Mouse (Mus musculus) forebrain, embryonic 12.5 days (tissue): ENCODE results near the gene Ube2s. TPM values are rescaled to one million over a fixed set of nuclear protein-coding genes. Genes with fewer than 3 reads are reported as not detected.

Source experiments
- ATAC-seq: fragments of 200-750 bp; cut with Nextera tagmentation; 2 replicates; pipeline ENCODE4 v1.8.0; 2017; ENCODE audit warnings: moderate TSS enrichment; ENCODE audit not compliant: low FRiP score
- H3K27ac ChIP-seq: fragments of 300-500 bp; sonication (generic); 2 replicates; pipeline ENCODE4 v1.5.1; 2016; ENCODE audit warnings: mild to moderate bottlenecking
- H3K27me3 ChIP-seq: fragments of 300-500 bp; sonication (generic); 2 replicates; pipeline ENCODE4 v1.6.1; 2016; ENCODE audit warnings: mild to moderate bottlenecking
- H3K36me3 ChIP-seq: fragments of 300-500 bp; sonication (generic); replicated peaks from 2 replicates; pipeline ENCODE4 v1.6.1; 2016; ENCODE audit warnings: mild to moderate bottlenecking
- H3K4me1 ChIP-seq: fragments of 300-500 bp; sonication (generic); 2 replicates; pipeline ENCODE4 v1.6.1; 2016
- H3K4me2 ChIP-seq: fragments of 300-500 bp; sonication (generic); 2 replicates; pipeline ENCODE4 v1.6.1; 2016; ENCODE audit warnings: mild to moderate bottlenecking, moderate library complexity
- H3K4me3 ChIP-seq: fragments of 300-500 bp; sonication (generic); replicated peaks from 2 replicates; pipeline ENCODE4 v1.5.1; 2016; ENCODE audit warnings: mild to moderate bottlenecking
- H3K9ac ChIP-seq: fragments of 300-500 bp; sonication (generic); 2 replicates; pipeline ENCODE4 v1.6.1; 2016; ENCODE audit warnings: mild to moderate bottlenecking
- H3K9me3 ChIP-seq: fragments of 300-500 bp; sonication (generic); 2 replicates; pipeline ENCODE4 v1.6.1; 2016
- WGBS: fragments of 180-500 bp; shearing (Covaris S2); methylation state at CpG from one replicate; pipeline ENCODE4 v1.1.7; 2016; 5-methylcytosine and 5-hydroxymethylcytosine counted together
- polyA plus RNA-seq: library from polyadenylated mRNA; unstranded; fragments of >200 nt; fragmentation: Nextera tagmentation; extraction: Ambion mirVana; gene quantifications from 2 replicates; pipeline ENCODE4 v1.2.1, GENCODE M21; 2016

Gene Ube2s
- polyA plus RNA-seq, 1 experiment from 2014 or later: 445 TPM

- no peaks in the 10 kb centered on the region for H3K36me3 ChIP-seq
- no peak overlapping the region for H3K4me2 ChIP-seq
- ATAC-seq: no peak
- WGBS: 50% methylated on average over 1 of the region's 1 CpGs
- peaks cover 2% of the 10 kb centered on the region for H3K4me1 ChIP-seq
- no peak overlapping the region for H3K27ac ChIP-seq
- H3K9me3 ChIP-seq: peaks cover 8% of the 10 kb centered on the region; the same call in 1 of the 2 replicates
- H3K9ac ChIP-seq: no peak overlapping the region
- no peak overlapping the region for H3K4me3 ChIP-seq
- peaks cover 13% of the 10 kb centered on the region for H3K27me3 ChIP-seq
Observed at GRCm38 (mm10) chr7:4759670-4760069, 52.7 kb downstream of the Ube2s start.

- 3% methylated on average over 24 of the region's 24 CpGs for WGBS
- Histone ChIP-seq H3K4me3 (peak within 1 kb of the TSS; percentile 33), H3K27ac (peak within 1 kb of the TSS; percentile 27; the same call in 1 of the 2 replicates)
Observed at GRCm38 (mm10) chr7:4752821-4753570, 59.4 kb downstream of the Ube2s start, which contains the start of gene Cox6b2. Gene Cox6b2 (minus strand): TSS chr7:4753094.

GRCm38 (mm10) chr7:4751971-4752820 is 60.2 kb downstream of the Ube2s start:
- under 1% methylated on average over 30 of the region's 30 CpGs for WGBS
- peak overlapping the region; percentile 27 for H3K9ac ChIP-seq
- peak; percentile 79 for ATAC-seq

More at GRCm38 (mm10) chr7:4752821-4753570, 59.4 kb downstream of the Ube2s start, which contains the start of gene Cox6b2:
- Histone ChIP-seq H3K9me3 (peaks cover 8% of the 10 kb centered on the region; the same call in 1 of the 2 replicates), H3K36me3 (peaks cover 4% of the 10 kb centered on the region; the same call in 1 of the 2 replicates), H3K4me2 (peak within 1 kb of the TSS; percentile 53), H3K4me1 (peaks cover 18% of the 10 kb centered on the region), H3K9ac (peak within 1 kb of the TSS; percentile 27), H3K27me3 (peaks cover 14% of the 10 kb centered on the region)
- peak; percentile 92 for ATAC-seq

GRCm38 (mm10) chr7:4749169-4749568 is 63.2 kb downstream of the Ube2s start:
- WGBS: 83% methylated on average over 2 of the region's 2 CpGs
- H3K9me3 ChIP-seq: no peaks in the 10 kb centered on the region
- H3K4me1 ChIP-seq: peaks cover 30% of the 10 kb centered on the region
- no peak overlapping the region for H3K9ac ChIP-seq
- ATAC-seq: no peak
- H3K4me3 ChIP-seq: no peak overlapping the region
- H3K36me3 ChIP-seq: peaks cover 21% of the 10 kb centered on the region
- H3K27ac ChIP-seq: no peak overlapping the region
- peaks cover 6% of the 10 kb centered on the region for H3K27me3 ChIP-seq
- no peak overlapping the region for H3K4me2 ChIP-seq

More at GRCm38 (mm10) chr7:4751971-4752820, 60.2 kb downstream of the Ube2s start:
- H3K4me2 ChIP-seq: peak overlapping the region; percentile 53
- peaks cover 10% of the 10 kb centered on the region for H3K27me3 ChIP-seq
- H3K36me3 ChIP-seq: peaks cover 4% of the 10 kb centered on the region; the same call in 1 of the 2 replicates
- peak overlapping the region; percentile 33 for H3K4me3 ChIP-seq
- H3K4me1 ChIP-seq: peaks cover 18% of the 10 kb centered on the region
- H3K9me3 ChIP-seq: peaks cover 8% of the 10 kb centered on the region; the same call in 1 of the 2 replicates
- H3K27ac ChIP-seq: peak overlapping the region; percentile 27; the same call in 1 of the 2 replicates

- no peak overlapping the region for H3K9ac ChIP-seq
- 0 out of 2 replicates have a peak, but pooled peaks cover 3% of the 10 kb centered on the region for H3K27me3 ChIP-seq
- H3K27ac ChIP-seq: no peak overlapping the region
- ATAC-seq: no peak
- H3K4me3 ChIP-seq: no peak overlapping the region
- no peaks in the 10 kb centered on the region for H3K9me3 ChIP-seq
- 80% methylated on average over 4 of the region's 4 CpGs for WGBS
- H3K36me3 ChIP-seq: peaks cover 23% of the 10 kb centered on the region
- H3K4me2 ChIP-seq: no peak overlapping the region
- H3K4me1 ChIP-seq: peaks cover 31% of the 10 kb centered on the region
Observed at GRCm38 (mm10) chr7:4748321-4748720, 64.1 kb downstream of the Ube2s start.

GRCm38 (mm10) chr7:4747156-4747899 is 65.1 kb downstream of the Ube2s start:
- Histone ChIP-seq H3K9ac (no peak overlapping the region), H3K27me3 (0 out of 2 replicates have a peak, but pooled peaks cover under 1% of the 10 kb centered on the region), H3K27ac (no peak overlapping the region), H3K4me3 (no peak overlapping the region), H3K4me2 (no peak overlapping the region), H3K9me3 (no peaks in the 10 kb centered on the region), H3K4me1 (peaks cover 33% of the 10 kb centered on the region), H3K36me3 (peaks cover 30% of the 10 kb centered on the region)
- WGBS: 75% methylated on average over 9 of the region's 9 CpGs
- ATAC-seq: no peak

- Histone ChIP-seq H3K27ac (no peak overlapping the region), H3K4me2 (no peak overlapping the region), H3K27me3 (no peaks in the 10 kb centered on the region), H3K4me3 (no peak overlapping the region), H3K36me3 (peaks cover 34% of the 10 kb centered on the region), H3K9ac (no peak overlapping the region), H3K9me3 (no peaks in the 10 kb centered on the region), H3K4me1 (peaks cover 33% of the 10 kb centered on the region)
- no peak for ATAC-seq
- WGBS: 84% methylated on average over 22 of the region's 22 CpGs
Observed at GRCm38 (mm10) chr7:4746326-4746980, 65.9 kb downstream of the Ube2s start.

- Histone ChIP-seq H3K9me3 (no peaks in the 10 kb centered on the region), H3K4me2 (no peak overlapping the region), H3K36me3 (peaks cover 34% of the 10 kb centered on the region), H3K4me1 (peaks cover 44% of the 10 kb centered on the region), H3K27me3 (no peaks in the 10 kb centered on the region), H3K9ac (no peak overlapping the region), H3K27ac (no peak overlapping the region), H3K4me3 (no peak overlapping the region)
- WGBS: 98% methylated on average over 5 of the region's 6 CpGs
- ATAC-seq: no peak
Observed at GRCm38 (mm10) chr7:4744886-4745285, 67.5 kb downstream of the Ube2s start.

Other genes with a start within 250 kb of the Ube2s start
- not detected in 2 replicates for gene Ptprh, start 208.5 kb downstream of the Ube2s start, polyA plus RNA-seq
- gene Tmem86b, start 181.2 kb downstream of the Ube2s start, polyA plus RNA-seq: 3.7 and 5.1 TPM in 2 replicates
- 15.4 and 25.3 TPM in 2 replicates for gene Ppp6r1, start 153.6 kb downstream of the Ube2s start, polyA plus RNA-seq
- gene Hspbp1, start 127.5 kb downstream of the Ube2s start, polyA plus RNA-seq: 112 and 114 TPM in 2 replicates
- 3.6 and 3.8 TPM in 2 replicates for gene Brsk1, start 122.0 kb downstream of the Ube2s start, polyA plus RNA-seq
- gene Tmem150b, start 87.3 kb downstream of the Ube2s start, polyA plus RNA-seq: 0.27 and 0.35 TPM in 2 replicates
- gene Kmt5c, start 72.5 kb downstream of the Ube2s start, polyA plus RNA-seq: 78.9 and 94.2 TPM in 2 replicates
- gene Cox6b2, start 59.5 kb downstream of the Ube2s start, polyA plus RNA-seq: 31.3 and 32.5 TPM in 2 replicates
- gene Fam71e2, start 41.3 kb downstream of the Ube2s start, polyA plus RNA-seq: not detected in 2 replicates
- 0.24 and 0.77 TPM in 2 replicates for gene Il11, start 29.7 kb downstream of the Ube2s start, polyA plus RNA-seq
- gene Tmem190, start 29.7 kb downstream of the Ube2s start, polyA plus RNA-seq: not detected in 2 replicates
- 2.7 and 3.6 TPM in 2 replicates for gene Tmem238, start 22.9 kb downstream of the Ube2s start, polyA plus RNA-seq
- 306 and 310 TPM in 2 replicates for gene Rpl28, start 19.7 kb downstream of the Ube2s start, polyA plus RNA-seq
- 4.0 and 4.6 TPM in 2 replicates for gene Shisa7, start 32.1 kb upstream of the Ube2s start, polyA plus RNA-seq
- 2.1 and 2.7 TPM in 2 replicates for gene Isoc2b, start 57.7 kb upstream of the Ube2s start, polyA plus RNA-seq
- 0.70 and 0.89 TPM in 2 replicates for gene Isoc2a, start 64.6 kb upstream of the Ube2s start, polyA plus RNA-seq
- 0.24 and 0.41 TPM in 2 replicates for gene Gm36210, start 93.9 kb upstream of the Ube2s start, polyA plus RNA-seq
- 4.0 and 4.6 TPM in 2 replicates for gene Zfp628, start 102.6 kb upstream of the Ube2s start, polyA plus RNA-seq
- gene Nat14, start 109.4 kb upstream of the Ube2s start, polyA plus RNA-seq: 18.1 and 19.4 TPM in 2 replicates
- 0.89 and 1.4 TPM in 2 replicates for gene Ssc5d, start 113.2 kb upstream of the Ube2s start, polyA plus RNA-seq
- gene Sbk2, start 151.8 kb upstream of the Ube2s start, polyA plus RNA-seq: not detected in 2 replicates
- not detected in 2 replicates for gene Sbk3, start 158.6 kb upstream of the Ube2s start, polyA plus RNA-seq
- 55.9 and 56.9 TPM in 2 replicates for gene Zfp579, start 183.6 kb upstream of the Ube2s start, polyA plus RNA-seq
- gene Zfp524, start 201.8 kb upstream of the Ube2s start, polyA plus RNA-seq: 9.5 and 9.6 TPM in 2 replicates
- gene Fiz1, start 202.1 kb upstream of the Ube2s start, polyA plus RNA-seq: 64.9 and 67.3 TPM in 2 replicates
- 0.69 TPM in 1 of 2 replicates, not detected in the other for gene Gm44973, start 202.9 kb upstream of the Ube2s start, polyA plus RNA-seq
- gene Zfp865, start 207.8 kb upstream of the Ube2s start, polyA plus RNA-seq: 6.7 and 7.3 TPM in 2 replicates
- gene Ccdc106, start 208.0 kb upstream of the Ube2s start, polyA plus RNA-seq: 11.0 and 12.8 TPM in 2 replicates
- not detected in 2 replicates for gene 4632433K11Rik, start 221.5 kb upstream of the Ube2s start, polyA plus RNA-seq
- 4.0 and 4.5 TPM in 2 replicates for gene Zfp784, start 225.9 kb upstream of the Ube2s start, polyA plus RNA-seq
- 44.9 and 46.3 TPM in 2 replicates for gene Zfp580, start 238.9 kb upstream of the Ube2s start, polyA plus RNA-seq
- 165 and 166 TPM in 2 replicates for gene U2af2, start 249.6 kb upstream of the Ube2s start, polyA plus RNA-seq